Mouse (Mus musculus) lung, adult 2 months (tissue): ENCODE measurements around the gene Dhx57.

ENCODE experiments used
- CTCF ChIP-seq: fragments of 200-500 bp; IDR thresholded peaks from 2 replicates; pipeline ENCODE4 v1.5.1; 2011; ENCODE audit warnings: mild to moderate bottlenecking, low read length, control low read depth; ENCODE audit not compliant: insufficient read depth
- POLR2A ChIP-seq: fragments of 200-500 bp; IDR thresholded peaks from 2 replicates; pipeline ENCODE4 v1.6.1; 2011; ENCODE audit warnings: low read depth, mild to moderate bottlenecking, control low read depth, low read length, borderline replicate concordance; ENCODE audit errors: extremely low read depth

GRCm38 (mm10) chr17:80236805-80237204, 53.5 kb downstream of the Dhx57 start:
- no peak for TF ChIP-seq CTCF
- no peak for TF ChIP-seq POLR2A
